Mouse (Mus musculus): ENCODE measurements at regions not wholly inside any gene's neighbourhood (a gene's known extent, or its start where the extent isn't known, plus 50 kb on each side); places are given as distances from the start of the nearest gene placed in this dataset.

- no peak for TF ChIP-seq CTCF (IDR thresholded peaks at IDR 0.05; ENCODE audit: insufficient read depth, low read depth, low read length)
- no peak for TF ChIP-seq POLR2A (IDR thresholded peaks at IDR 0.05; ENCODE audit: insufficient read depth, low read depth, low read length)
These were observed 206.7 kb upstream of the Prkcq start for GRCm38 (mm10) chr2:10965224-10965623.
